Mouse (Mus musculus) heart, adult 2 months (tissue): ENCODE measurements around the gene Plxnc1.

Experiments
- CTCF ChIP-seq: fragments of 200-600 bp; IDR thresholded peaks from 2 replicates; pipeline ENCODE4 v1.8.1; 2022; ENCODE audit warnings: antibody characterized with exemption, mild to moderate bottlenecking, moderate library complexity
- POLR2A ChIP-seq: fragments of 200-500 bp; IDR thresholded peaks from 2 replicates; pipeline ENCODE4 v1.6.1; 2011; ENCODE audit warnings: mild to moderate bottlenecking, low read depth, low read length, control low read depth; ENCODE audit not compliant: insufficient read depth

DNA sequence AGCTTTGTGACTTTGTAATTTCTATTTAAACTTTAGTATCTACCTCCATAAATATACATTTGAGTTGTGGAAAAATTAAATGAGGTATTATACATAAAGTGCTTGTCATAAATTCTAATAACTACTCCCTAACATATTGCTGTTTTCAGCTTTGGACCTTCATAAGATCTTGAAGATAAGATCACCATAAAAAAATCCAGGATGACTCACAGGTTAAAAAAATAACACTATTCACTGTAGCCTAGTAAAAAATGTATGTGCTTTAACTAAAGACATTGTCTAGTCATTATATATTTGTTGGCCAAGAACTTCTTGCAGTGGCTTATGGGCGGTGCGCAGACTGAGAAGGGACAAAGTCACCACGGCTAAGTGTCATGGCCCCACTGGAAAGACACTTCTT lies 203.2 kb downstream of the Plxnc1 start:
- TF ChIP-seq POLR2A (no peak), CTCF (no peak)
